Mouse (Mus musculus) lung, postnatal 0 days (tissue): ENCODE measurements at regions not wholly inside any gene's neighbourhood (a gene's known extent, or its start where the extent isn't known, plus 50 kb on each side); places are given as distances from the start of the nearest gene placed in this dataset.
"Not testable (repeated sequence)": the region's sequence is repeated elsewhere in the genome, so short reads cannot be mapped to it uniquely, and the experiment has no call there.

Experiments used
- CTCF ChIP-seq: IDR thresholded peaks from 2 replicates; pipeline ENCODE4 v1.5.1; 2016; ENCODE audit warnings: antibody characterized with exemption, mild to moderate bottlenecking
- EP300 ChIP-seq: IDR thresholded peaks from 2 replicates; pipeline ENCODE4 v1.6.1; 2016; ENCODE audit warnings: antibody characterized with exemption, mild to moderate bottlenecking, control low read depth

DNA sequence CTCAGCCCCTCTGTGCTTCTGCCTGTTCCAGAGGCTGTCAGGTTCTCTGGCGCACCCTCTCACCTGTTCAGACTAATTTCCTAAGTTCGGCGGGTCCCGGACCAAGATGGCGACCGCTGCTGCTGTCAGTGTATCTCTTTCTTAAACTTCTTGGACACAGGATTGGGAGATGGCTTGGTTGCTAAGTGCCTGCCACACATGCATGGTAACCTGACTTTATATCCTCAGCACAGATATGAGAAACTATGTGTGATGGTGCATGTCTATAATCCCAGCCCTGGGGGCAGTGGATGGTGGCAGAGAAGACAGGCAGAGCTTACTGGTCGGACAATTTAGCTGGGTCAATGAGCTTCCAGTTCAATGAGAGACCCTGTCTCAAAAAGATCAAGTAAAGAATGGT is 126.3 kb downstream of the Dmrta2 start:
- TF ChIP-seq CTCF, EP300: not testable (repeated sequence)
